Mouse (Mus musculus) liver, embryonic 14.5 days (tissue): ENCODE results near the gene Naaladl1.

Source experiments
- CTCF ChIP-seq: IDR thresholded peaks from 2 replicates; pipeline ENCODE4 v1.5.1; 2016; ENCODE audit warnings: antibody characterized with exemption, low read depth, control low read depth
- EP300 ChIP-seq: IDR thresholded peaks from 2 replicates; pipeline ENCODE4 v1.6.1; 2016; ENCODE audit warnings: antibody characterized with exemption, low read depth

- TF ChIP-seq CTCF (no peak), EP300 (no peak)
Observed at GRCm38 (mm10) chr19:6123330-6123729, 17.7 kb downstream of the Naaladl1 start.
